Mouse (Mus musculus): ENCODE measurements around the gene Aox2.

- TF ChIP-seq CTCF (IDR thresholded peaks at IDR 0.05; ENCODE audit: low read depth, low read length) (no peak), GATA1 (IDR thresholded peaks at IDR 0.05; ENCODE audit: borderline replicate concordance, low read length) (no peak), GATA2 (IDR thresholded peaks at IDR 0.05; ENCODE audit: borderline replicate concordance, low read depth, low read length) (no peak)
These were observed 144.8 kb downstream of the Aox2 start for GRCm38 (mm10) chr1:58422879-58423278.

All from G1E (cell line).